Mouse (Mus musculus) T-helper 1 cell (primary cell): ENCODE data around the gene Mterf4.

ENCODE experiments used
- in situ Hi-C: fragments of 300-600 bp; cut with MboI, MseI; formaldehyde crosslinking; loops from one replicate; pipeline ENCODE4 v1.15.1; 2025; ENCODE audit warnings: high pct_unique_total_duplicates

The Mterf4 gene

DNA sequence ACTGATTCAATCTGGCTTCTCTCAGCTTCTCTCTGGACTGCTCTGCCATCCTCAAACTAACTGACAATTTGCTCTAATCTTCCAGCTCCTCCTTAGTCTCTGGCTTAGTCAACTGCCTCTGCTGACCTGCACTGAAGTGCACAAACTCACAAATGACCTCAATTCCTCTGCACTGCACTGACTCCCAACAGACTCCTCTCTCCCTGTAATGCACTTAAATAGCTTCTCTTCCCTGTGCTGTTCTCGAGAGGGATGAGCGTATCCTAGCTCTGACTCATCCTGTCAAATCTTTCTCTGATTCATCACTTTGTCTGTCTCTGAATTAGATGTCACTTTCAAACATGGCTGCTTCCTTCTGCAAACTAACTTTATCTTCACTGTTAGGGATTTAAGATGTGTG lies 37.5 kb downstream of the Mterf4 start:
- in situ Hi-C loops = no loop called here

DNA sequence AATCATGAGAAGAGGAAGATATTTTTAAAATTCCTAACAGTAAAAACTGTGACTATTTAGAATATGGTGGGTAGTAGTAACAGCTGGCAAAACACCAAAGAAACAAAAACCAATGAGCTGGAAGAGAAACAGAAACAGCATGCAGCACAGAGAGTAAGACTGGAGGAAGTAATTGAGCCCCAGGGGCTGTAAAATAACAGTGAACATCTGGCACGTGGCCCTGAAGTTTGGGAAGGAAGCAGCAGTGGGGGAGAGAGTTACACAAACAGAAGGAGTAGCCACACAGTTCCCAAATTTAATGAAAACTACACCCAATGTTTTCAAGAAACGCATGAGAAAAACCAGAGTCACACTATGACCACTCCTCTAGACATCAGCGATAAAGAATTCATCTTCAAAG lies 38.5 kb downstream of the Mterf4 start:
- in situ Hi-C loops = no loop called here

DNA sequence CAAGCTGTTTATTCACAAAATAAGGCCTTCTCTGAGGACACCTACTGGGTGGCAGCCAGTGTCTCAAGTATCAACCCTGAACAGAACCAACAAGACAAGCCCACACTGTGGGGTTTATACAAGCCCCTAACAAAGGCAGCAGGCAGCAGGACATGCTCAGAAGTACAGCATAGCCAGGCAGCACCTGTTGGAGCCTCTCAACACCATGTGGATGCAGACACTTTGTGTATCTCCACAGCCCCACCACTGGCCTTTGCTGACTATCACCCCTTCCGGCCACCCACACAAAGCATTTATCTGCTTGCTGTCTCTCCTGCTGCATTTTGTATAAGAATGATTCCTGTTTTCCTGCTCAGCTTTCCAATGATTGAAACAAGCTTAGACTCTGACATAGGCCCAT lies 48.2 kb downstream of the Mterf4 start:
- in situ Hi-C loops = no loop called here

DNA sequence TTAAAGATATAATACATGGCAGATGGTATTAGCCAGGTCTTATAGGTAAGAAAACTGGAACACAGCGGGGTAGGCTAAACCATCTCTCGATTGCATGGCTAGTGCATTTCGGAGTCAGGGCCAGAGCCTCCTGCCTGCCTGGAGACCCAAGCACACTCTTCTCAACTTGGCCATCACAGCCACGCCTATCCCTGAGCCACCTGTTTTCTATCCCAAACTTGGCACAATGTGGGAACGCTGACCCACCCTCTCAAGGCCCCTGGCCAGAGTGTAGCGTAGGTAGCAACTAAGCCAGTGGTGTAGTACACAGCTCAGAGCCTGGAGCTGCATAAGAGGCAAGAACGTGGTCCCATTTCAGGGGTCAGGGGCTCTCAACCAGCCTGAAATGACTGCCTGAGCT lies 50.0 kb downstream of the Mterf4 start:
- in situ Hi-C loops = no loop called here

GRCm38 (mm10) chr1:93252586-93252985 lies 53.1 kb downstream of the Mterf4 start:
- in situ Hi-C loops = no loop called here
